Comparison of ENCODE assay signal across 19 mouse cellular contexts in genomic region chr5:124518648-124519047, GRCm38 (mm10). TPM values are rescaled to one million over a fixed set of nuclear protein-coding genes. Genes with fewer than 3 reads are reported as not detected.
DNase-seq lines count a peak whose midpoint lies in the region; ATAC-seq and TF ChIP-seq lines count a peak whose summit lies in the region.
"Had no signal": no experiment of that assay in that cellular context is flagged by ENCODE, and none has a peak within 500 bp of the region (broad histone marks: within the 10 kb centered on the region; RNA-seq: fewer than 3 reads in every experiment).

No protein-coding gene starts in this region.

- no peak overlapping the region for H3K27ac ChIP-seq in kidney, adult 2 months (ENCODE audit: insufficient read depth, low read depth, low read length)
- no peak overlapping the region for H3K27ac ChIP-seq in midbrain, embryonic 16.5 days (ENCODE audit: low read length)
- H3K27ac ChIP-seq: hindbrain, embryonic 10.5 days; lung, embryonic 15.5 days had no signal

- 79% methylated on average over 10 of the region's 10 CpGs for WGBS in kidney, adult 2 months
- WGBS in midbrain, embryonic 16.5 days, result 48% methylated on average over 10 of the region's 10 CpGs

- DNase-seq in layer of hippocampus, adult 11-12 months (ENCODE audit: low spot score), result peak; percentile 82
- DNase-seq in layer of hippocampus, adult 9-10 months (ENCODE audit: low spot score), result no peak
- DNase-seq in layer of hippocampus, postnatal 10 days (ENCODE audit: low spot score in 2 of 2), result peak; percentile 54 to 58
- peak; percentile 82 to 89 for DNase-seq in left cerebral cortex, postnatal 36 days (ENCODE audit: low spot score in 2 of 2)
- DNase-seq in kidney, adult 2 months, result no peak
- no peak for DNase-seq in kidney, postnatal 10 days
- DNase-seq in gastrocnemius, postnatal 36 days, result no peak
- DNase-seq: adrenal gland, adult 8-10 months; cerebellum, adult 9-10 months; kidney, postnatal 4 days had no signal

- H3K9me3 ChIP-seq in midbrain, embryonic 16.5 days (replicated peaks; ENCODE audit: control insufficient read depth, low read length, poor library complexity, severe bottlenecking), result no peaks in the 10 kb centered on the region
- H3K9me3 ChIP-seq: heart, embryonic 12.5 days; lung, embryonic 15.5 days had no signal

- no peaks in the 10 kb centered on the region; the same call in 1 of the 2 replicates for H3K36me3 ChIP-seq in kidney, adult 2 months (ENCODE audit: control insufficient read depth, insufficient read depth, low read length)
- H3K36me3 ChIP-seq in midbrain, embryonic 16.5 days (ENCODE audit: control insufficient read depth, insufficient read depth, low read length), result peaks cover 10% of the 10 kb centered on the region; the same call in 1 of the 2 replicates
- H3K36me3 ChIP-seq: G1E had no signal

- TF ChIP-seq POLR2A in kidney, adult 2 months (IDR thresholded peaks at IDR 0.05; ENCODE audit: low read depth, low read length), result no peak

- H3K4me3 ChIP-seq in kidney, adult 2 months (ENCODE audit: insufficient read depth, low read depth, low read length), result no peak overlapping the region
- no peak overlapping the region for H3K4me3 ChIP-seq in midbrain, embryonic 16.5 days (ENCODE audit: low read depth, low read length)
- H3K4me3 ChIP-seq: erythroblast, embryonic 14.5 days; heart, embryonic 12.5 days; hindbrain, embryonic 10.5 days; lung, embryonic 15.5 days; megakaryocyte, embryonic 14.5 days had no signal

- H3K4me1 ChIP-seq in kidney, adult 2 months (ENCODE audit: control insufficient read depth, insufficient read depth, low read length), result no peaks in the 10 kb centered on the region
- no peaks in the 10 kb centered on the region for H3K4me1 ChIP-seq in midbrain, embryonic 16.5 days (ENCODE audit: control insufficient read depth, insufficient read depth, low read length)
- H3K4me1 ChIP-seq: heart, embryonic 12.5 days; lung, embryonic 15.5 days had no signal

- no peak overlapping the region for H3K4me2 ChIP-seq in midbrain, embryonic 16.5 days (ENCODE audit: low read length)
- H3K4me2 ChIP-seq: heart, embryonic 12.5 days; liver, embryonic 11.5 days; lung, embryonic 15.5 days had no signal

- TF ChIP-seq CTCF in kidney, adult 2 months (conservative IDR thresholded peaks at IDR 0.05; ENCODE audit: insufficient read depth, insufficient read length, low read depth, low read length), result no peak

- intact Hi-C loops in left cerebral cortex, postnatal 36 days (cut with DNase I), result loop anchor here (1.0 kb wide), 1 partner anchor 15 kb away; no protein-coding TSS in a partner anchor
- intact Hi-C loops in gastrocnemius, postnatal 36 days (cut with DNase I), result no loop called here

- H3K9ac ChIP-seq in midbrain, embryonic 16.5 days (ENCODE audit: low read depth, low read length), result no peak overlapping the region
- H3K9ac ChIP-seq: heart, embryonic 12.5 days; lung, embryonic 15.5 days had no signal

- no peaks in the 10 kb centered on the region for H3K27me3 ChIP-seq in kidney, adult 2 months (replicated peaks; ENCODE audit: control insufficient read depth, insufficient read depth, low read length)
- no peaks in the 10 kb centered on the region for H3K27me3 ChIP-seq in midbrain, embryonic 16.5 days (ENCODE audit: control insufficient read depth, insufficient read depth, low read depth, low read length)
- H3K27me3 ChIP-seq: heart, embryonic 12.5 days; lung, embryonic 15.5 days had no signal

- no peak for ATAC-seq in midbrain, embryonic 16.5 days
- ATAC-seq: intestine, embryonic 16.5 days had no signal

RNA-seq across cellular contexts. Expression of gene Rilpl1, which starts 12.5 kb away (rescaled TPM):
- total RNA-seq in layer of hippocampus, postnatal 10 days (2021), result 10 to 100 TPM; 28.9 to 31.0 TPM
- total RNA-seq in left cerebral cortex, postnatal 36 days (2021), result 10 to 100 TPM; 65.9 to 97.7 TPM
- 10.4 and 12.5 TPM in 2 replicates for polyA plus RNA-seq in kidney, adult 2 months (2012; rRNA removed)
- 10.6 and 11.7 TPM in 2 replicates for polyA plus RNA-seq in midbrain, embryonic 16.5 days (2015; fragmentation: Nextera tagmentation; extraction: Ambion mirVana)
- total RNA-seq in gastrocnemius, postnatal 36 days (2021), result 100 to 1,000 TPM; 197 to 200 TPM

RNA-seq across cellular contexts. Expression of gene Tmed2, which starts 21.8 kb away (rescaled TPM):
- total RNA-seq in layer of hippocampus, postnatal 10 days (2021), result 100 to 1,000 TPM in 1 of 2 experiments, 10 to 100 TPM in 1; 95.6 to 113 TPM
- 10 to 100 TPM; 97.9 to 98.5 TPM for total RNA-seq in left cerebral cortex, postnatal 36 days (2021)
- polyA plus RNA-seq in kidney, adult 2 months (2012; rRNA removed), result 97.9 and 128 TPM in 2 replicates
- 340 and 348 TPM in 2 replicates for polyA plus RNA-seq in midbrain, embryonic 16.5 days (2015; fragmentation: Nextera tagmentation; extraction: Ambion mirVana)
- total RNA-seq in gastrocnemius, postnatal 36 days (2021), result 100 to 1,000 TPM; 133 to 145 TPM

RNA-seq across cellular contexts. Expression of gene Ddx55, which starts 34.0 kb away (rescaled TPM):
- total RNA-seq in layer of hippocampus, postnatal 10 days (2021), result 10 to 100 TPM; 26.4 to 30.2 TPM
- total RNA-seq in left cerebral cortex, postnatal 36 days (2021), result 10 to 100 TPM; 23.9 to 31.0 TPM
- 7.4 and 8.9 TPM in 2 replicates for polyA plus RNA-seq in kidney, adult 2 months (2012; rRNA removed)
- 25.7 and 27.8 TPM in 2 replicates for polyA plus RNA-seq in midbrain, embryonic 16.5 days (2015; fragmentation: Nextera tagmentation; extraction: Ambion mirVana)
- total RNA-seq in gastrocnemius, postnatal 36 days (2021), result 1 to 10 TPM; 3.1 to 3.6 TPM

RNA-seq across cellular contexts. Expression of gene Snrnp35, which starts 35.7 kb away (rescaled TPM):
- 10 to 100 TPM; 20.9 to 32.7 TPM for total RNA-seq in layer of hippocampus, postnatal 10 days (2021)
- total RNA-seq in left cerebral cortex, postnatal 36 days (2021), result 10 to 100 TPM; 22.7 to 28.0 TPM
- 4.3 and 5.9 TPM in 2 replicates for polyA plus RNA-seq in kidney, adult 2 months (2012; rRNA removed)
- polyA plus RNA-seq in midbrain, embryonic 16.5 days (2015; fragmentation: Nextera tagmentation; extraction: Ambion mirVana), result 19.9 and 21.7 TPM in 2 replicates
- 10 to 100 TPM; 20.5 to 26.1 TPM for total RNA-seq in gastrocnemius, postnatal 36 days (2021)

RNA-seq across cellular contexts. Expression of gene Rilpl2, which starts 40.5 kb away (rescaled TPM):
- 10 to 100 TPM; 22.4 to 25.2 TPM for total RNA-seq in layer of hippocampus, postnatal 10 days (2021)
- 10 to 100 TPM; 18.8 to 20.5 TPM for total RNA-seq in left cerebral cortex, postnatal 36 days (2021)
- polyA plus RNA-seq in kidney, adult 2 months (2012; rRNA removed), result 44.3 and 46.3 TPM in 2 replicates
- 25.3 and 29.9 TPM in 2 replicates for polyA plus RNA-seq in midbrain, embryonic 16.5 days (2015; fragmentation: Nextera tagmentation; extraction: Ambion mirVana)
- total RNA-seq in gastrocnemius, postnatal 36 days (2021), result 1 to 10 TPM; 3.6 to 4.9 TPM

Comparison
In these comparisons a context has a peak if more than half of its experiments do, and no peak if none do; other contexts are left out.
1. DNase-seq: peak in layer of hippocampus, adult 11-12 months (single experiment), layer of hippocampus, postnatal 10 days (2 of 2) and left cerebral cortex, postnatal 36 days (2 of 2); none in layer of hippocampus, adult 9-10 months (single experiment), kidney, adult 2 months (single experiment), kidney, postnatal 10 days (single experiment) and gastrocnemius, postnatal 36 days (0 of 2).
2. RNA of gene Ddx55, which starts 34.0 kb away (total RNA-seq): 23.9 to 31.0 TPM in left cerebral cortex, postnatal 36 days and 26.4 to 30.2 TPM in layer of hippocampus, postnatal 10 days; 3.1 to 3.6 TPM in gastrocnemius, postnatal 36 days; every median in the first group is over 4 times any median in the second.